Mouse (Mus musculus) gonadal fat pad, adult 2 months (tissue): ENCODE measurements around the gene S1pr3. TPM values are rescaled to one million over a fixed set of nuclear protein-coding genes. Genes with fewer than 3 reads are reported as not detected.

Experiments
- DNase-seq: peaks from one replicate; pipeline ENCODE4 v3.0.0-alpha.2; 2012; ENCODE audit warnings: low read depth
- polyA plus RNA-seq: library from polyadenylated mRNA; depleted of rRNA; stranded (reverse); fragments of >200 nt; gene quantifications from 2 replicates; pipeline ENCODE4 v1.2.3, GENCODE M21; 2012

The S1pr3 gene
- polyA plus RNA-seq, 1 experiment = 15.5 TPM

GRCm38 (mm10) chr13:51405731-51406320 lies 2.6 kb upstream of the S1pr3 start:
- no peak for DNase-seq

- DNase-seq = no peak
Measured at GRCm38 (mm10) chr13:51407541-51408217, 760 bp upstream of the S1pr3 start.

- no peak for DNase-seq
Measured at GRCm38 (mm10) chr13:51409936-51410481, 1.6 kb downstream of the S1pr3 start.

GRCm38 (mm10) chr13:51411243-51411642 lies 2.8 kb downstream of the S1pr3 start:
- no peak for DNase-seq

GRCm38 (mm10) chr13:51411696-51412430 lies 3.4 kb downstream of the S1pr3 start:
- no peak for DNase-seq

GRCm38 (mm10) chr13:51413461-51413860 lies 5.0 kb downstream of the S1pr3 start:
- no peak for DNase-seq

- no peak for DNase-seq
Measured at GRCm38 (mm10) chr13:51416727-51417126, 8.3 kb downstream of the S1pr3 start.

- DNase-seq = no peak
Measured at GRCm38 (mm10) chr13:51417796-51418195, 9.4 kb downstream of the S1pr3 start.

- DNase-seq = no peak
Measured at GRCm38 (mm10) chr13:51418268-51418941, 10.0 kb downstream of the S1pr3 start.

- no peak for DNase-seq
Measured at GRCm38 (mm10) chr13:51418942-51419451, 10.6 kb downstream of the S1pr3 start.

- no peak for DNase-seq
Measured at GRCm38 (mm10) chr13:51419501-51419900, 11.1 kb downstream of the S1pr3 start.

GRCm38 (mm10) chr13:51420861-51421260 lies 12.4 kb downstream of the S1pr3 start:
- no peak for DNase-seq

- DNase-seq = no peak
Measured at GRCm38 (mm10) chr13:51423647-51424046, 15.2 kb downstream of the S1pr3 start.

- no peak for DNase-seq
Measured at GRCm38 (mm10) chr13:51424647-51425046, 16.2 kb downstream of the S1pr3 start.

- no peak for DNase-seq
Measured at GRCm38 (mm10) chr13:51425662-51426443, 17.4 kb downstream of the S1pr3 start.

GRCm38 (mm10) chr13:51433371-51433770 lies 24.9 kb downstream of the S1pr3 start:
- DNase-seq = no peak

GRCm38 (mm10) chr13:51434460-51434859 lies 26.0 kb downstream of the S1pr3 start:
- DNase-seq = no peak

GRCm38 (mm10) chr13:51435146-51435545 lies 26.7 kb downstream of the S1pr3 start:
- no peak for DNase-seq

- DNase-seq = no peak
Measured at GRCm38 (mm10) chr13:51437105-51438085, 29.0 kb downstream of the S1pr3 start.

GRCm38 (mm10) chr13:51442922-51443321 lies 34.5 kb downstream of the S1pr3 start:
- DNase-seq = no peak
